Mouse (Mus musculus) left cerebral cortex, postnatal 4 days (tissue): ENCODE data around the gene Map3k4. TPM values are rescaled to one million over a fixed set of nuclear protein-coding genes. Genes with fewer than 3 reads are reported as not detected.
"Not testable (repeated sequence)": the region's sequence is repeated elsewhere in the genome, so short reads cannot be mapped to it uniquely, and the experiment has no call there.

Experiments
- DNase-seq: peaks from one replicate; pipeline ENCODE4 v3.0.0-alpha.2; 2022
- intact Hi-C: fragments of 180-260 bp; cut with DNase I; formaldehyde crosslinking; loops from one replicate; pipeline ENCODE4 v1.15.1; 2025
- total RNA-seq, 2 experiments: library from RNA; stranded (reverse); gene quantifications; 2 replicates each; pipeline ENCODE4 v1.2.3; 2021

Gene Map3k4
- total RNA-seq, 2 experiments from 2014 or later: 43.0 to 44.1 TPM

DNA sequence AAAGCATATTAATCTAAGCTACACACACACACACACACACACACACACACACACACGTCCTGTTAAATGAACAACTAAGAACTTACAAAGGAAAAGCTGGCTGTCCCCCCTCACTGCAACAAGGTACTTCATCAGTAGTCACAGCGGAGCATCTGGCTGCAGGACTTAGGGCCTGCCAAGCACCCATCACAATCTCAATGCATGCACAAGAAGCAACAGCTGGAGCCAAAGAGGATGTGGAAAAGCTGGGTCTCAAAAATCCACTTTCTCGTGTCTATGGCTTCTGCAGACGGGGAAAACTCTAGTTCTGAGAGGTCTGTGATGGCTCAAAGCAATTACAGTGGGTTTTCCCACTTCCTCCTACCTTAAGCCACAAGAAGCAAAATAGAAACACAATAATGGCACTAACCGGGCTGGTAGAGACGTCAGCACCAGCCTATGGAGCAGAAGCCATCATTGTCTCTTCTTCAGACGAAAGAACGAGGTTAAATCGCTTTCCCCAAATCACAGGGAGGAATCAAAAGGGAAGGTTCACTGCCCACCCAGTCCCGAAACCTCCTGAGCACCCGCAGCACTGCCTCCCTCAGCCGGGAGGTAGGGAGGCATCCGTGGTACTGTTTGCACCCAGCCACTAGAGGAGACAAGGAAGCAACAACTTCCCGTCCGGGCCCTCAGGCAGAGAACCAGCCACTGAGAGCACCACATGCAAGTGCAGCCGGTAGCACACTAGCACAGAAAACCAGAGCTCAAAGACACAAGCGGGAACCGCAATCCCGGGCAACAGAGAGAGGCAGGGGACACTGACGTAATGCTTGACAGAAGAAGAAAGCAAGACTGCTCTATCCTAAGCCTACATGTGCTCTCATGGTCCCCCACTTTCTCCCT is 11.1 kb downstream of the Map3k4 start:
- DNase-seq: no peak
- intact Hi-C loops: no loop called here

DNA sequence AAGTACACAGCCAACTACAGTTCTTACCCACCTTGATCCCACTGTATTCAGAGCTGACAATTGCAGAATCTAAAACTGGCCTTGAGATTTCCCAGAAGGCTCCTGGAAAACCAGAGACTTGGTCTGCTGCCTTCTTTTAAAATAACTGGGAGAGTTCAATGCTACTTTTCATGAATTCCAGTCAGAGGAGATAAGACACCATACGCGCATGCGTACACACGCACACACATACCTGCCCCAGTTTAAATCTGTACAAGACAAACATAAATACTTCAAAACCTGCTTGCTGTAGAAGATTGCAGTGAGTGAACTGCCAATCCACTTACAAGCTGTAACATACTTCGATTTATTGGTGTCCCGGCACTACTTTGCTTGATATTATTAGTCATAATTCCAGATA is 13.9 kb downstream of the Map3k4 start:
- intact Hi-C loops: no loop called here
- no peak for DNase-seq

DNA sequence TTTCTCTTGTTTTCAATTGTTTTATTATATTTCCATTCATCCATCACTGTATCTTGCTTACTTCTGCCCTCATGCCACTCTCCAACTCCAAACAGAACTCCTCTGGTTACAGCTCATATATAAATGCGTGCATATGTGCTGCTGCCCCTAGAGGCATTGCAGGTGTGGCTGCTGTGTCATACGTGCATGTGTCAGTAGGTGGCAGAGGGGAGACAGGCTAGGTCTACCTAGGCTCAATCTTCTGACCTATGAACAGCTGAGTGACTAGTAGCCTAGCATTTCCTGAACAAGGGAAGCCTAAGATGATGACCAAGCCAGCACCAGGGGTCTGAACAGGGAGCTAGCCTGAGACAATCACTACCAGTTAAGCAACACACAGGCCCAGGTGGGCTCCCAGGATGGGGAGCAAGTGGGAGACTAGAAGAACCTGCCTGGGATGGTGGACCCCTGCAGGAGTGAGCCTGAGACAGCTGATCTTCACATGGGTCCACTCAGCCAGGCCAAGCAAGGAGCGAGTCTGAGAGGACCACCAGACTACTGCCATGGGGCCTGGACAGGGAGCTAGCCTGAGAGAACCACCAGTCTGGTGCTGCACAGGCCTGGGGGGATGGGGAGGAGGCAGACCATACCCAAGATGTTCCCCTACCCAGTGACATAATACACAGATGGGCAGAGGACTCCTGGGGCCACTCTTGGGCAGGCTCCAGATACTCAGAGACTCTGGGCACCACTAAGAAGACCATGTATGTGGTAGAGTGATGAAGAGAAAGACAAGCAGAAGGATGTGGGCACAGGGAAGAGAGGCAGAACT is 17.5 kb downstream of the Map3k4 start:
- DNase-seq: peak; percentile 77
- intact Hi-C loops: no loop called here

DNA sequence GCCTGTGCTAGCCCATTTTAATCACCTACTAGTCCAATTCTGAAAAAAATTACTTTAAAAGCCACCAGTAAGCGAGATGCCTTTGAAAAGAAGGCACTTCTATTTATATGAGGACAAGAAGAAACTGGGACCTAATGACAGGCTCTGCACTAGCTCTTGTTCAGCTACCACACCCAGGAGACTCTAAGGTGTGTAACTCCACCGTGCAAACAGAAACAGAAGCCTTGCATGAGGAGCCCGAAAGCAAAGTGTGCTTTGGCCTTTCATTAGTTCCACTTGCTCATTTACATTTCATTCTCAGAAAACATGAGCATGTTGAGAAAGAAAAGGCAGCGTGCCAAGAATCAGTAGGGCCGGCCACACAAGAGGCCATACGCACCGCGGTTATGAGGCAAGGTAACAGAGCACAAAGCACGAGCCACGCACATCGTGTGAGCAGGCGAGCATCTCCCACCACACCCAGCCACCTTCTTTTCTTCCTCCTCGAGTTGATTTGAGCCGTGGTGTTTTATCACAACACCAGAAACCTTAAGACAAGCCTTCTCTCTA is 18.4 kb downstream of the Map3k4 start:
- DNase-seq: peak; percentile 38
- intact Hi-C loops: no loop called here

DNA sequence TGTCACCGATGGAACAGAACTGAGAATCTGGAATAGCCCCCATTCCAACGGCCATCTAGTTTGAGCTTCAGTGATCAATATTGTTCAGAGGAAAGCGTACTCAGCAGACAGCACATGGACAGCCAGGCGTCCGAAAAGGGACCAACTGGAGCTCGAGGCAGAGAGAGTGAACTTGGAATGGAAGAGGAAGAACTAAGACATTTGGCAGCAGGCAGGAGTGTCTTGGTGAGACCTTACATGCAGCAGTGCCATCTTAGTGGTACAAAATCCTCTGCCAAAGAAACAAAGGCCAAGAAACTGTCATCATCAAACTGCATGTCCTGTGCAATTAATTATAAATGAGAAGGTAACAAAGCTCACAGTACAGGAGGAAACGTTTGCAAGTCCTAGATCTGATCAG is 19.2 kb downstream of the Map3k4 start:
- intact Hi-C loops: no loop called here
- DNase-seq: no peak

DNA sequence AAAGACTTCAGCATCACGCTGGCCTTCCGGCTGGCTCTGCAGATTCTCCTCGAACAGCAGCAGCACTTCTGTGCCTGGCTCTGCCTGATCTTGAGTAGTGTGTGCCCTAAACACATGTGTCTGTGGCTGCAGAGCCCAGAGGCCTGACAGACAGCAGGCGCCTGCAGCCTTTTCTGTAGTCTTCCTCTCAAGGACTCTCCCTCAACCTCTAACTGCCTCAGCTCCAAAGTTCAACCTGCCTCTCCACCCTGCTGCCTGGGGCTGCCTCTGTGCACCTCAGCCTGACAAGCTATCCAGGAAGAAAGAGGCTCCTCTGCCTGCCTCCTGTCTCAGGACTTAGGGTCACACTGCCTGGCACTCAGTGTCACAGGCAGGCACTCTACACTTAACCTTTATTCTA is 20.6 kb downstream of the Map3k4 start:
- intact Hi-C loops: no loop called here
- DNase-seq: no peak

DNA sequence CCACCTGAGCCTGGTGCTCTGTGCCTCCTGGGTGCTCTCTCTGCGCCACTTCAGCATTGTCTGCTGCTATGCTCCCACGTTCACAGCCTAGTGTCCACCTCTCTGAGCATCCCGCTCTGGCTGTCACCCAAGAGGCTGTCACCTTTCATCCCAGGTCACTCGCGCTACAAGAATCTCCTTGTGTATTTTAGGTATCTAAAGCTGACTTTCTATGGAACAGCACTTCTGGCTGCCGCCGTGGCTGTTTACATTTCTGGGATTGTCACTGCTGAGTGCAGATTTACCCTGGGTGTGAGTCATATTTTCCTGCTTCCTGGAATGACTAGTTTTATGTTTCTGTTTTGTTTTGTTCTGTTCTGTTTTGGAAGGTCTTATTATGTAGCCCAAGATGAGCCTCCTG is 21.3 kb downstream of the Map3k4 start:
- intact Hi-C loops: no loop called here

DNA sequence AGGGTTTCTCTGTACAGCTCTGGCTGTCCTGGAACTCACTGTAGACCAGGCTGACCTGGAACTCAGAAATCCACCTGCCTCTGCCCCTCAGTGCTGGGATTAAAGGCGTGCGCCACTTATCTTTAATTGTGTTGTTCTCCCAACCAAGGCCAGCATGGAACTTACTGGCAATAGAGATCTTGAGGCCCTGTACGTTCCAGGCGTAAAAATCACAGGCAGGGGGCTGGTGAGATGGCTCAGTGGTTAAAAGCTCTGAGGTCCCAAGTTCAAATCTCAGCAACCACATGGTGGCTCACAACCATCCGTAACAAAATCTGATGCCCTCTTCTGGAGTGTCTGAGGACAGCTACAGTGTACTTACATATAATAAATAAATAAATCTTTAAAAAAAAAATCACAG is 22.7 kb downstream of the Map3k4 start:
- intact Hi-C loops, DNase-seq: not testable (repeated sequence)

More for the DNA sequence above, 21.3 kb downstream of the Map3k4 start:
- DNase-seq: no peak

DNA sequence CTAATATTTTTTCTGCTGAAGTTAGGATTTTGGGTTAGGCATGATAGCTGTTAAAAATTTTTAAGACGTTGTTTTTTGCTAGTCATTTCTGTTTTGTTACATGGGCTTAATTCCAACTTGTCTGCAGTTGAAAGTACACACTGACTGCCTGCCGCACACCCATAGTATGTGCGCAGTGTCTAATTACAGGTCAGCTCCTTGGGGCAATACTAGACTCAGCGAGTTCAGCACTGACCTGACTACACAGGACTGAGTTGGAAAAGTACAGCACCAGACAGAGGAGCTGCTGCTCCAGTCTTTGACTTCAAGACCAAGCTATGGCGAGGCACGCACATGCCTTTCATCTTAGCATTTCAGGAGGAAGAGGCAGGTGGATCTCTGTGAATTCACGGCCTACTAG is 24.2 kb downstream of the Map3k4 start:
- intact Hi-C loops: no loop called here
- DNase-seq: no peak

DNA sequence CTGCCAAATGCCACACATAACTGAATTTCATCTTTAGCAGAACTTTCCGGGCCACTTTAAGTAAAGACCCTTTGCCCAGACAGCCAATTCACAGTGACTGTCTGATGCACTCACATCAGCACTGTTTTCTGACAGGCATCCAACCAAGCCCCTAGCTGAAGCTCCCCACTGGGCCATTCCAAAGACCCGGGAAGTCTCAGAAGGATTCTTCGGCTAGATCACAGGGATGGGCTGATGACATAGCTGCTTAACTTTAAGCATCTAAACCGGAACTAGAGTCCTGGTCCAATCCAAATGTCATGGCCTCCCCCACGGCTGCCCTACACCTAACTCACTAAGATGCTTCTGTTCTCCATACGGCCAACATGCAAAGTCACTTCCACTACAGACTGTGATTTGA is 25.0 kb downstream of the Map3k4 start:
- intact Hi-C loops: no loop called here

DNA sequence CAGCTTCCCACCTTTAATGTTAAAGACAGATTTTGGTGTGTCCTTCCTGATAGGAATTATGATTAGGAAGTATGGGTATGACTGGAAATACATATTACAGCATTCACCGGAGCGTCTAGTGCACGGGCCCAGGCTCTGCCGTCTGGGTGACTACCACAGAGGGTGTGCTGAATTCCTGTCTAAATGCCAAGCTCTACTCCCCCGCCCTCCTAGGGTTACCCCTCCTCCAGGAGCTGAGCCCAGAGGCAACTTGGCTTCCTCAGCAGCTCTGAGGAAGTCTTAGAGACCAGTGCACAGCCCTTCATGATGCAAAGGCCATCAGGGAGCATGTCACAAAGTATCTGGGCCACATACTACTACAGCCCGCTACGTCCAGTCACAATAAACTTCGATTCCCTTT is 25.7 kb downstream of the Map3k4 start:
- intact Hi-C loops: no loop called here
- peak; percentile 43 for DNase-seq

More for the DNA sequence above, 25.0 kb downstream of the Map3k4 start:
- DNase-seq: no peak

DNA sequence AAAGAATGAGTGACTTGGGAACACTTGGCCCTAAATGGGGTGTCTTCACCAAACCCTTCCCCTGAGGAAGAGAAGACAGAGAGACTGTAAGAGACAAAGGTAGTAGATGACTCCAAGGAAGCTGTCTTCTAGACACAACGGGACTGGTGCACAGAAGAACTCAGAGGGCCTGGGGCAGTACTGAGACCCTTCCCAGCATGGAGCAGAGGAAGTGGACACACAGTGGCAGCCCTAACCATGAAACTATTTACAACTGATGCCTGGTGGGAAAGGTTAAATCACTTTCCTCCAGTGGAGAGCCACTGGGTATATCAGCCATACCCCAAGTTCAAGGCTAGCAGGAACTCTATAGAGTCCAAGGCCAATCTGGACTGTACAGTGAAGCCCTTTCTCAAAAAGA is 26.2 kb downstream of the Map3k4 start:
- intact Hi-C loops: no loop called here

DNA sequence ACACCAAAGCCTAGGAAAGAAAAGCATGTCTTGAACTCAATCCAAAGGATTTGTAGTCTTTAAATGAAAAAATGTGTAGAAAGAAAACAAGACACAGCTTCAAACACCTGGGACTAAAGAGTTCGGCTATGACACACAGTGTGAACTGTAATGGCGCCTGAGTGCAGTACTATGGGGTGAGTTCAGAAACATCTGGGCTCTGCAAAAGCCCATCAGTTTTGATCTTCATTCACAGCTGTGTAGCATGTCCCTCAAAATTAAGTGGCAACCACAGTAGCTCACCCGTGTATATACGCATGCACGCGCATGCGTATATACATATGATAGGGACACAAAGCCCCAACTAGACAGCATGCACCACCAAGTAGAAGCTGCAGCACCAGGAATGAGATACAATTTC is 27.4 kb downstream of the Map3k4 start:
- intact Hi-C loops: no loop called here
- DNase-seq: no peak

More for the DNA sequence above, 26.2 kb downstream of the Map3k4 start:
- no peak for DNase-seq

DNA sequence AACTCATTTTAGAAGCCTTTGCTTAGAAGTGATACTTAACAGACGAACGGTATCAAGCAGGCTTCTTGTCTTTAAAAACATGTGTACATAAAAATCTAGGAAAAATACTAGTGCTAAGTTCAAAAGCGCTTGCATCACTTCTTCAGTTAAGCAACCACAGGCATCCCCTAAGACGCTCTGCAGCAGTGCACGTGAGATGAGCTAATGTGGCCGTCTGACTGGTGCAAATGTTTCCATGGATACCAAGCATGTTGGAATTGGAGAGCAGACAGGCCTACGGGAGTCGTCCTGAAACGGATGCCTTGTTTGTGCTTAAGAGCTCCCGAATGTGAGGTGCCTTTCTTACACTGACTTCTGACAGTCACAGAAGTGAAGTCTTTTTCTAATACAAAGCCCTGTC is 27.9 kb downstream of the Map3k4 start:
- no peak for DNase-seq
- intact Hi-C loops: no loop called here

DNA sequence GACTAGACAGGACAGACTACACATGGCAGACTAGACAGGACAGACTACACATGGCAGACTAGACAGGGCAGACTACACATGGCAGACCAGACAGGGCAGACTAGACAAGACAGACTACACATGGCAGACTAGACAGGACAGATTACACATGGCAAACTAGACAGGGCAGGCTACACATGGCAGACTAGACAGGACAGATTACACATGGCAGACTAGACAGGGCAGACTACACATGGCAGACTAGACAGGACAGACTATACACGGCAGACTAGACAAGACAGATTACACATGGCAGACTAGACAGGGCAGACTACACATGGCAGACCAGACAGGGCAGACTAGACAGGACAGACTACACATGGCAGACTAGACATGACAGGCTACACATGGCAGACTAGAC is 28.8 kb downstream of the Map3k4 start:
- intact Hi-C loops, DNase-seq: not testable (repeated sequence)

DNA sequence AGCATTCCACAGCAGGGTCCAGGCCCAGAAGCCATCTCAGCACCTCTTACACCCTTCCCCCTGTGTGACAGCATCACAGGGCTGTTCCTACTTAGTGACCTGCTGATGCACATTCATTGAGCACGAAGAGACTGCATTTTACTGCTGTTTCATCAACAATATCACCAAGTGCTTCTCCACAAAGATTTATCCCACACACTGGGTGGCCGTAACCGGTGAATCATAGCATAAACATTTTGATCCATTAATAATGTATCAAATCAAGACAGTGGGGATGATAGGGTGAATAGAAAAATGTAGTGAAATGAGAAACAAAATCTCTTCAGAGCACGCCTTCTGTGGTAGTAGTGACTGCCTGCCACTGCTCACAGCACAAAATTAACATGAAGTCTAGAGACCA is 29.7 kb downstream of the Map3k4 start:
- intact Hi-C loops: no loop called here
- DNase-seq: no peak

DNA sequence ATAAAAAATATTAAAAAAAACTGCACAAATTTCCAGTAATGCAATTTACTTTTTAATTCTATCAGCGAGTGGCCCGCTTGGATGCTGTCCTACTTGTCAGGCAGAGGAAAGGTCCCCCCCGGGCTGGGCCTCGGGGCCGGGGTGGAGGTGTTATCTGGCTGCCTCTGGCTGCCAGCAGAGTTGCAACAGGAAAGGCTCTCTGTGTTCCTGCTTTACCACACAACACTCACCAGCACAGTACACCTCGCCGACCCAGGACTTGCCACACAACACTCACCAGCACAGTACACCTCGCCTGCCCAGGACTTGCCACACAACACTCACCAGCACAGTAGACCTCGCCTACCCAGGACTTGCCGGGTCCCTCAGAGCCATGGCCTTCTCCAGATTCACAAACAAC is 38.8 kb downstream of the Map3k4 start:
- intact Hi-C loops: no loop called here
- no peak for DNase-seq

DNA sequence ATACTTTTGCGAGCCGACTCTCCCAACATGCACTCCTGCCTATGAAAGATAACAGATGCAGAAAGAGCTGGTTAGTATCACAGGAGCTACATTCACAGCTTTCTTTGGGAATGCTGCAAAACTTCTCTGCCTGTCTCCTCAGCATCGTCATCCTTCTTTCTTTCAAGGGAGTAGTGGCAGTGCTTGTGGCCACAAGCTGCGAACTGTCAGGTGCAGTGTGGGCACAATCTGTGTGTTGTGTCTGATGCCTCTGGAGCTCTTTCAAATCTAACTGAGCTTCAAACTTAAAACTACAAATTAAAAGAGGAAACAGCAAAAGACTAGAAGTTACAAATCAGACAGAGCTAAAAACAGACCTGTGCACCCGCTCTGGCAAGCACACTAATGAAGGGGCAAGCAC is 40.5 kb downstream of the Map3k4 start:
- intact Hi-C loops: no loop called here
- no peak for DNase-seq

DNA sequence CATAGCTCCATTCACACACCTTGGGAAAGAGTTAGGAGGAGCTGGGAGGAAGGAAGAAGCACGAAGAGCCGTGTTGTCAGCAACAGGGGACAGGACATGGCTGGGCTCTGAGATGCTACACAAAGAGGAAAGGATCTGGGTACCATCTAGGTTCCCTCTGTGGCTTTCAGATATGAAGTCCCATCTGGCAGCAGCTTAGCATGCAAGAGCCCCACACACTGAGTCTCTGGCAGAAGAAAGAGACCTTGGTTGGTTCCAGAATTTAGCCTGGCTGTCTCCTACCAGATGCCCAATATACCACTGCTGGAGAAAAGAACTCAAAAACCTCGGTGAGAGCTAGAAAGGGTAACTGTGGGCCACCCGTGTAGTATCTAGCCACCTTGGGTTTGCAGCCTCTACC is 41.3 kb downstream of the Map3k4 start:
- DNase-seq: no peak
- intact Hi-C loops: no loop called here

DNA sequence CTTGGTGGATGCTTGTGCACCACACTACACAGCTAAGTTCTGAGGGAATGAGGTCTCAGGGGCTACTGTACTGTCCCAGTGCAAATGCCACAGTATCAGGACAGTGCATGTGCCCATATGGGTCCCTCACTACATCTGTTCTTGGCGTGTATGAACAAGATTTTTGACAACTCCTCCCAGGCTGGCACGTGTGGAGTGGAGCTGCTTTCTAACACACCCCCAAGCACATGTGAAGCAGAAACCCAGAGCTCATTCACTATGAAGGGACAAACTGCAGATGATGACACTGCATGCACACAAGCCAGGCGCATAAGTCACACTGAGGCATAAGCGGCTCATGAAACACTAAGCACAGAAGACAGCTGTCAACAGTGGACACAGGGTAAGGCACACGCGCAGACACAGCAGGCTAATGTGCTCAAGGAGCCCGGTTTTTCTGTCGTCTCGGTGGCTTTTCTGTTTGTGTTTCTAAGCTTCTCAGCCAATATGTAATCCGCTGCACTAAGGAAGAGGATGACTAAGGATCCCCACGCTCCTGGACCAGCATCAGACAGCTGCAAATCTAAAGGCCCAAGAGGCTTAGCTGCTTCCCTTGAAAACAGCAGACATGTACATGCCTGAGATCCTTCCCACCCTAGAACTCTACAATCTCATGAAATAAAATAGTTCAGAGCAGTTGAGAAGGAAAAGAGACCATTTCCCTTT is 41.9 kb downstream of the Map3k4 start:
- intact Hi-C loops: no loop called here
- no peak for DNase-seq

DNA sequence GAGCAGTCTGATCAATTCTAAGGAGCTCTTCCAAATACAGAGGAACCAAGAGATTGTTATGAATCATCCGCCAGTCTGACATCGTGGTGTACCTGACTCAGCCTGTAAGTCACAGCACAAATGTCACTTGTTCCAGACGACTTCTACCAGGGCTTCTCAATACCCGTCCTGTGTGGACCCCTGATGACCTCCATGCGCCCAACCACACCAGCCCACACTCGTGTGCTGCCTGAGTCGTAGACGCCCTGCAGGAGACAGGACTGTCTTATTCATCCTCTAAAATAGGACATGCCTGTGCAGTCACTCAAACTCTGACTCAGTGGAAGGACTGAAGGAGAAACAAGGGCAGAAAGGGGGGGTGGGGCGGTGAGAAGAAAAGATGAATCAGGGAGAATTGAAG is 42.8 kb downstream of the Map3k4 start:
- intact Hi-C loops: no loop called here
- DNase-seq: no peak
